In genomic region chr12:99087286-99087685, GRCm38 (mm10) we compare ENCODE assay signal across 14 mouse cellular contexts.
DNase-seq lines count a peak whose midpoint lies in the region; ATAC-seq and TF ChIP-seq lines count a peak whose summit lies in the region.
"Had no signal": no experiment of that assay in that cellular context is flagged by ENCODE, and none has a peak within 500 bp of the region (broad histone marks: within the 10 kb centered on the region; RNA-seq: fewer than 3 reads in every experiment).

No protein-coding gene starts in this region.

- H3K9me3 ChIP-seq in forebrain, embryonic 12.5 days: no peaks in the 10 kb centered on the region
- no peaks in the 10 kb centered on the region for H3K9me3 ChIP-seq in neural tube, embryonic 12.5 days
- no peaks in the 10 kb centered on the region for H3K9me3 ChIP-seq in liver, postnatal 0 days (ENCODE audit: low read length)
- H3K9me3 ChIP-seq: lung, embryonic 15.5 days had no signal

- 17% methylated on average over 8 of the region's 8 CpGs for WGBS in forebrain, embryonic 12.5 days
- WGBS in neural tube, embryonic 12.5 days: 20% methylated on average over 8 of the region's 8 CpGs
- 53% methylated on average over 8 of the region's 8 CpGs for WGBS in liver, postnatal 0 days (ENCODE audit: insufficient replicate concordance)

- DNase-seq in cerebellum, postnatal 14 days: peak; percentile 26 to 39
- no peak for DNase-seq in cerebellum, adult 11-12 months
- peak; percentile 34 for DNase-seq in layer of hippocampus, postnatal 14 days (ENCODE audit: low spot score in 2 of 2)
- no peak for DNase-seq in liver, postnatal 0 days
- no peak for DNase-seq in urinary bladder, postnatal 36 days (ENCODE audit: low spot score in 2 of 2)
- no peak for DNase-seq in testis, postnatal 14 days (ENCODE audit: low spot score)
- DNase-seq: adrenal gland, adult 8-10 months; cerebellum, adult 8-10 months; heart, adult 18-20 months had no signal

- H3K27ac ChIP-seq in forebrain, embryonic 12.5 days: peak overlapping the region; percentile 76
- H3K27ac ChIP-seq in neural tube, embryonic 12.5 days: no peak overlapping the region
- H3K27ac ChIP-seq in liver, postnatal 0 days (ENCODE audit: low read depth): no peak overlapping the region
- H3K27ac ChIP-seq: lung, embryonic 15.5 days had no signal

- H3K4me3 ChIP-seq in forebrain, embryonic 12.5 days (replicated peaks): no peak overlapping the region
- no peak overlapping the region for H3K4me3 ChIP-seq in neural tube, embryonic 12.5 days
- no peak overlapping the region for H3K4me3 ChIP-seq in liver, postnatal 0 days (ENCODE audit: low read depth, low read length)
- H3K4me3 ChIP-seq: erythroblast, embryonic 14.5 days; lung, embryonic 15.5 days had no signal

- no peak for TF ChIP-seq EP300 in liver, postnatal 0 days (IDR thresholded peaks at IDR 0.05; ENCODE audit: low read depth)

- peak overlapping the region; percentile 13 for H3K4me2 ChIP-seq in forebrain, embryonic 12.5 days
- H3K4me2 ChIP-seq in neural tube, embryonic 12.5 days (replicated peaks): peak overlapping the region; percentile 24
- no peak overlapping the region for H3K4me2 ChIP-seq in liver, postnatal 0 days (ENCODE audit: low read depth, low read length)
- H3K4me2 ChIP-seq: lung, embryonic 15.5 days had no signal

- peaks cover 34% of the 10 kb centered on the region for H3K4me1 ChIP-seq in forebrain, embryonic 12.5 days
- peaks cover 16% of the 10 kb centered on the region for H3K4me1 ChIP-seq in neural tube, embryonic 12.5 days
- H3K4me1 ChIP-seq in liver, postnatal 0 days (ENCODE audit: insufficient read depth): no peaks in the 10 kb centered on the region
- H3K4me1 ChIP-seq: lung, embryonic 15.5 days had no signal

- ATAC-seq in forebrain, embryonic 12.5 days (ENCODE audit: low FRiP score): peak; percentile 75
- peak; percentile 55 for ATAC-seq in neural tube, embryonic 12.5 days (ENCODE audit: low FRiP score, low read depth)
- no peak for ATAC-seq in liver, postnatal 0 days

- no peak for TF ChIP-seq CTCF in liver, postnatal 0 days (IDR thresholded peaks at IDR 0.05; ENCODE audit: low read depth)

- H3K9ac ChIP-seq in forebrain, embryonic 12.5 days: no peak overlapping the region
- no peak overlapping the region for H3K9ac ChIP-seq in neural tube, embryonic 12.5 days
- H3K9ac ChIP-seq in liver, postnatal 0 days (replicated peaks): no peak overlapping the region
- H3K9ac ChIP-seq: lung, embryonic 15.5 days had no signal

- no peaks in the 10 kb centered on the region for H3K36me3 ChIP-seq in forebrain, embryonic 12.5 days (replicated peaks)
- no peaks in the 10 kb centered on the region for H3K36me3 ChIP-seq in neural tube, embryonic 12.5 days
- no peaks in the 10 kb centered on the region for H3K36me3 ChIP-seq in liver, postnatal 0 days (replicated peaks; ENCODE audit: insufficient read depth, low read length)
- H3K36me3 ChIP-seq: G1E; lung, embryonic 15.5 days had no signal

- H3K27me3 ChIP-seq in forebrain, embryonic 12.5 days: peaks cover 17% of the 10 kb centered on the region; the same call in 1 of the 2 replicates
- no peaks in the 10 kb centered on the region for H3K27me3 ChIP-seq in neural tube, embryonic 12.5 days (replicated peaks)
- no peaks in the 10 kb centered on the region; the same call in 1 of the 2 replicates for H3K27me3 ChIP-seq in liver, postnatal 0 days (ENCODE audit: insufficient read depth, low read length)

Comparison
In these comparisons a context has a peak if more than half of its experiments do, and no peak if none do; other contexts are left out.
1. DNase-seq: peak in cerebellum, postnatal 14 days (2 of 2) and layer of hippocampus, postnatal 14 days (2 of 2); none in cerebellum, adult 11-12 months (single experiment), liver, postnatal 0 days (single experiment), urinary bladder, postnatal 36 days (0 of 2) and testis, postnatal 14 days (single experiment).